Mouse (Mus musculus) heart, postnatal 0 days (tissue): ENCODE data around the gene Fbxw11.

Experiments used
- CTCF ChIP-seq: IDR thresholded peaks from 2 replicates; pipeline ENCODE4 v1.5.1; 2016; ENCODE audit warnings: antibody characterized with exemption, control low read depth, low read depth
- EP300 ChIP-seq: IDR thresholded peaks from 2 replicates; pipeline ENCODE4 v1.6.1; 2016; ENCODE audit warnings: antibody characterized with exemption, low read depth

GRCm38 (mm10) chr11:32716876-32717275 lies 74.4 kb downstream of the Fbxw11 start:
- TF ChIP-seq CTCF (no peak), EP300 (no peak)
